Mouse (Mus musculus): ENCODE data around the gene AL731706.2.
"Not testable (repeated sequence)": the region's sequence is repeated elsewhere in the genome, so short reads cannot be mapped to it uniquely, and the experiment has no call there.

The AL731706.2 gene

DNA sequence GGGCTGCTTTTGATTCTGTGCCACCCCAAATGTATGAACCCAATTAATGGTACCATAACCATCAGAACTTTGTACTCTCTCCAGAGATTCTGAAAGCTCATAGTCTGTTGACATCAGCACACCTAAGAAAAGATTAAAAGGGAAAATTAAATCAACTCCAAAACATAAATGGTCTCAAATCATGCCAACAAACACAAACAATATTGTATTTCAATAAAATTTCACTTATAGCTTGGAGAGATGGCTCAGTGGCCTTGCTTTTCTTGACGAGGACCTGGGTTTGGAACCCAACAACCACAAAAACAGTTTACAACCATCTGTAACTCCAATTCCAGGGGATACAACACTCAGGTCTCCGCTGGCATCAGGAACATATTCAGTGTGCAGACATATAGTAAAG, at the start of gene AL731706.2:
TSS of gene AL731706.2 (minus strand) at position 101 of the 400 bp plus-strand sequence.
- DNase-seq (ENCODE audit: low spot score) = no peak

DNA sequence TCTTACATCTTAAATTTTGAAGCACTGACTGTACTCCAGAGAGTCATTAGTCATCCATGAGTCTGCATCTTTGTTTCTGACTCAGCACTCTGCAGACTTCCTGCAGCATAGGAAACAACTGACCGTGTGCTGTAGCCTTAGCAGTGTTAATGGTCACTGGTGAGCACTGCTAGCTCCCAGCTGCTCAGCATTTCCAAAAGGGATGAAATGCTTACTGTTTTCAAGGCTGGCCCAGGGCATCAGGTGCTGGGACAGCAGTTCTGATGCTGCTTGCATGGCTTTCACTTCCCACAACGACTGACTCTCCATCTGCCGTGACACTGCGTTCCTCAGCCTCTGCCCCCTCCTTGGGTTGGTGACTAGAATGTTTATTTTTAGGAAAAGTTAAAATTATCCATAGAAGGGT, 35.5 kb upstream of the AL731706.2 start:
- DNase-seq (ENCODE audit: low spot score) = no peak

DNA sequence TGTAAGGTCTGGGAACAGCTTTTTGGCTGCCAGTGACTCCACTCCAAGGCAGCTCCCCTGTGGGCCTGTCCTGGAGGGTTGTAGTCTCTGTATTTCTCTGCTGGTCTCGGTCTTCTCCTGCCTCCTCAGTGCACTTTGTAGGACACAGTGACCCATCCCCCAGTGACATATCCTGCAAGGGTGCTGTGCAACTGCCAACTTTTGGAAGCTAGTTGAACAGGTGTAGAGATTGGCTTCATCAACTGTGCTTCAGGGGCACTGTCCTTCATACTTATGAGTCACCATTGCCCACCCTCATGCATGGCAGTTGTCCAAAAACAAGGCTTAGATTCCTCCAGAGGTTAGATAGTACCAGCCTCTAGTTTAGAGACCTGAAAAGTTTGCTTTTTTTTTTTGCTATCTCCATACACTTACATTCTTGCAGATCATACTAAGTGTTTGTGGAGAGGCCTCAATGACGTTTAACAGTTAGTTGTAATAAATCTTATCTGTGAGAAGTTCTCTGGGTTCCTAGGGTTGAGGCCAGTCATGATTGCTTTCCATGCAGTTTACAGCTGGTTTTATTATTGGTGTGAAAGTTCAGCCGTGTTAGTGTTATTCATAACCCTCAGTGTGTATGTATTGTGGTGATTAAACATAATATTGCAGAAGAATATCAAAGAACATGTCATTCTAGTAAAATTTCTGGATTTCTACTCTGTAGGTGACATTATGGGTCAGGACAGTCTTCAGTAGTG, 34.9 kb upstream of the AL731706.2 start:
- DNase-seq (ENCODE audit: low spot score) = no peak

DNA sequence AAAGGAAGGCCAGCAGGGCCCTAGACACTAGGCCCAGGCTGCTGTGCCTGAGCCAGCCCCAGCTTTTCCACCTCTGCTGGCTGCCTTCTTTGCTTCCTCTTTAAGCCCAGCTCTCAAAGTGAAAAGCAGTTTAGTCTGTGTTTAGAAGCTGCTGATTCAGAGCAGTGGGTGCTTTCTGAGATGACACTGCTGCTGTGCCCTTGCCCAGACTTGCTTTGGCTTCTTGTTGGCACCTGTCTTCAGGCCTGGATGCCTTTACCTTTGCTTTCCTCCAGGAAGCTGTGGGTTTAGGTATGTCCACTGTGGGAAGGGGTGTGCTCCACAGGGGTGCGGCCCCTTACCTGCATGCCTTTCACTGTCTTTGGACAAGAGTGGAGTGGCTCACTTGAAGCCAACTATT, 34.0 kb upstream of the AL731706.2 start:
- no peak for DNase-seq (ENCODE audit: low spot score)

DNA sequence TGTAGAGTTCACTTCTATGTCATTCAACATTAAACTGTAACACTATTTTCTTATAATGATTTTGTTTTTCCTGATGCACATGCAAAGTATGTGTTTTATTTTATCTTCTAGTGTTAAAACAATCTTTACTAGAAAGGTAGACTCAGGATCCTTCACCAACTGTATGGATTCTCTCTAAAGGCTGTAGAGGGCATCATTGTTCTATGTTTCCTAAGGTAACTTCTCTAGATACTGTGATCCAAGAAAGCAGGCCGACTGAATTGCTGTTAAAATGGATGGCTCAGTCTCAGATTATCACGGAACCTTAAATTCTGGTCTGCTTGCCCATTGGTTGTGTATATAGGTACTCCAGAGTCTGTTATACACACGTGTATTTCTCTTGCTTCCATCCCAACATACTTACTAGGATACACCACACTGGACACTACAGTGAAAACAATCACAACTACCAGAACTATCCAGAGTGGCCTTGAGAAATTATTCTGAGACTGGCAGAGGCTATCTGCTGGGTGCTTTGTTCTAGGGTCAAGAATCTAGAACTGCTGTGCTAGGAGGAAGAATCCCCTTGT, 28.9 kb upstream of the AL731706.2 start:
- peak; percentile 64 for DNase-seq (ENCODE audit: low spot score)

DNA sequence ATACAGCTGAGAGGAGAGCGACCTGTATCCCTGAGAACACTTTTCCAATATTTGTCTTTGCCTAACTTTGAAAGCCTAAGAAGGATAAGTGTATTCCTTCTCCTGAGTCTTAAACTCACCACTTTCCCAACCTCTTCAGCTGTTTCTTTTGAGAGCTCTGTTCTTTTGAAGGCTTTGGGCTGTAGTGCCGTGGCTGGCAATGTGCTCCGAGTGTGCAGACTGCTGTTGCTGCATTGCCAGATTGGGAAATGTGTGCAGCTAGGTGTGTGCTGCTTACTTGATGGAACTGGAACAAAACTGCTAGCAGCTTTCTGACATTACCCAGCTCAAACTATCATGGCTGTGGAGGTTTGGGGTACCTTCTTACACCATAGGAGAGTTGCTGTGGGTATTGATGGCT, 27.5 kb upstream of the AL731706.2 start:
- no peak for DNase-seq (ENCODE audit: low spot score)

DNA sequence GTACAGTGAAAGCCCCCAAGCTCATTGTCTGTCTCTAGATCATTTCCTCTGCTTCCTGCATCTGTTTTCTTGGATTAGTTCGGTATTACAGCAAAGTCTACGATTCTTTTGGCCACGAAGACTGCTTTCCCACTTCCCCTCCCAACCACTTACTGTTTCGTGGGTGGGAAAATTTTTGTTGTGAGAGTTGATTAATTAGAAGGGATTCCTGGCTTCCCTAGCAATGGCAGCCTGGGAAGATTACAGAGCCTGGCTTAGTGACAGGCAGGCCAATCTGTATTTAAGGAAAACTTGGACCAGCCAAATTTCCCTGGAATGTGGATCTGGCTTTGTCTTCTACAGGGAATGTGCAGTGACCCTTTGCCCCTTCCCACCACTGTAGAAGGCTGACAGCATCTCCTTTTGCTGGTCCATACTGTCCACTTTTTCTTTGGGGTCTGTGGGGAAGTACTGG, 26.5 kb upstream of the AL731706.2 start:
- peak; percentile 74 for DNase-seq (ENCODE audit: low spot score)

DNA sequence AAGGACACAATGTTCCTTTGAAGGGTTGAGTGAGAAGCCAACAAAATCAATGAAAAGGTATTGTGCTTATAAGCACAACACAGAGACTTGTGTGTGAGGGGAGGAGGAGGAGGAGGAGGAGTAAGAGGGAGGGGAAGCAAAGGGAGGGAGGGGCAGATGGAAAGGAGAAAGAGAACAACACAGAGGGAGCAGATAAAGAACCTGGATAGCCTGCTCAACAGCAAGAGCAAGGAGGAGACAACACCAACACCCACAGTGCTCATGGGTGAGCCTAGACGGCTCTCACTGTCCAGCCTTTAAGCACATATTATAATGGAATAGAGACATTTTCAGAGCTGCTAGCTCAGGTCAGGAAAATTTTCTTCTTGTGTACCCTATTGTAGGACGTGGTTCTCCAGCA, 23.8 kb upstream of the AL731706.2 start:
- no peak for DNase-seq (ENCODE audit: low spot score)

DNA sequence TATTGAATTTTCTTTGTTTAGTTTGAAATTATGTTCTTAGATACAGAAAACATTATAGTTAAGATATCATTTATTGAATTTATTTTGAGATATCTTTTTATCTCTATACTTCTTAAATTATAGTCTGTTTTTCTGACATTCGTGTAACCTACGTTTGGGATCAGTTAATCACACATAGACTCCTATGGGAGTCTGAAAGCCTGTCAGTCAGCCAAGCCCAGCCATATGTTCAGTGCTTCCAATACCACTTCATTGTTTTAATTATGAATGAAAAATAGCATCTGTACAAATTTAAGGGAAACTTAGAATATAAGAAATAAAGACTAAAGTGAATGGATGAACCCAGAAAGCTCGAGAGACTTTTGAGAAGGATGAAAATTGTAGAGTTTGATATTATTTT, 23.1 kb upstream of the AL731706.2 start:
- DNase-seq (ENCODE audit: low spot score) = no peak

DNA sequence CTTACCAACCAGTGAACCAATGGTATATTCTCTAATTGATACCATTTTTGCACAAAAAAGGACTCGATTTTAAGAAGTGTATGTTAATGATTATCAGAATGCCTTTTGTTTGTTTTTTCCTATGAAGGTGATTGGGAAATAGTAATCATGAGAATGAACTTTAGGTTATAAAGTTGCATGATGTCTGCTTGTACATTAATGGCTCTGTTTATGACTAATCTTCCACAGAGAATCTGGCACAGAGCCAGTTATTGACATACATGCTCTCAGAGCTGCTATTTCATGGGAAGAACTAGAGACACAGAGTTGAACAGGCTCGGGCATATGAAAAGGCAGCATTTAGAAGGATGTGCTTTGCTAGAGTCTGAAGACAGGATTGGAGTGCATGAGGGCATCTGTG, 10.7 kb upstream of the AL731706.2 start:
- no peak for DNase-seq (ENCODE audit: low spot score)

DNA sequence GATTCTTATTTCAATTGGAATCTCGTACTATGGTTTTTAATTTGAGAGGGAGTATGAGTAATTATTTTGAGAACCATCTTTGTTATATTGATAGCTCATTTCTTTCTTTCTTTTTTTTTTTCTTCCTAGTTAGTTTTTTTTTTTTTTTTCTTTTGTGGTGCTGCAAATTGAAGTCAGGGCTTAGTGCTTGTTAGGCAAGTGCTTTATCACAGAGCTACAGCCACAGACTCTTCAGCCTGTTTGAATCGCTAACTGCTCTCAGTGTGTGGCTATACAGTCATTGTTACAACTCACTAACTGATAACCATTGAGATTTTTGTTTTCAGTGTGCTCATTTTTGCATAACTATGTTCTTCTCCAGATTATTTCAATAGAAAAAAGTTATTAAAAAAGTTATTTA, 9.0 kb upstream of the AL731706.2 start:
- DNase-seq (ENCODE audit: low spot score) = no peak

DNA sequence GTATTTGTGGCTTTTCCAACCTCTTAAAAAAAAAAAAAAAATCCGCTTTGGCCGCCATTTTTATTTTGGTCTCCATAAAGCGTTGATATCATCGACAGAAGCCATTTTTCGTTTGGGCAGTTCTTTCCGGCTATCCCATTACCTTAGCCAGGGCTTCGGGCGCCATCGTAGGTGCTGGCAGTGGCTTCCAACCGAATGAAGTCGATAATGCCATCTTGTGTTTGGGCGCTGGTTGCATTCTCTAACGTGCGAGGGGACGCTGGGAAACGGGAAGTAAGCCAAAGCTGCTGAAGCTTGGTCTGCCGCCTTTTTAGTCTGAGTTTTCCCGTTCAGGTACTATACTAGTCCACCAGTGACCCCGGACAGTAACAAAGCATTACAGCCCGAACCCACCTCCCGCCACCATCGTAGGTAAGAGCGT, 6.5 kb upstream of the AL731706.2 start:
- peak; percentile 99 for DNase-seq (ENCODE audit: low spot score)

DNA sequence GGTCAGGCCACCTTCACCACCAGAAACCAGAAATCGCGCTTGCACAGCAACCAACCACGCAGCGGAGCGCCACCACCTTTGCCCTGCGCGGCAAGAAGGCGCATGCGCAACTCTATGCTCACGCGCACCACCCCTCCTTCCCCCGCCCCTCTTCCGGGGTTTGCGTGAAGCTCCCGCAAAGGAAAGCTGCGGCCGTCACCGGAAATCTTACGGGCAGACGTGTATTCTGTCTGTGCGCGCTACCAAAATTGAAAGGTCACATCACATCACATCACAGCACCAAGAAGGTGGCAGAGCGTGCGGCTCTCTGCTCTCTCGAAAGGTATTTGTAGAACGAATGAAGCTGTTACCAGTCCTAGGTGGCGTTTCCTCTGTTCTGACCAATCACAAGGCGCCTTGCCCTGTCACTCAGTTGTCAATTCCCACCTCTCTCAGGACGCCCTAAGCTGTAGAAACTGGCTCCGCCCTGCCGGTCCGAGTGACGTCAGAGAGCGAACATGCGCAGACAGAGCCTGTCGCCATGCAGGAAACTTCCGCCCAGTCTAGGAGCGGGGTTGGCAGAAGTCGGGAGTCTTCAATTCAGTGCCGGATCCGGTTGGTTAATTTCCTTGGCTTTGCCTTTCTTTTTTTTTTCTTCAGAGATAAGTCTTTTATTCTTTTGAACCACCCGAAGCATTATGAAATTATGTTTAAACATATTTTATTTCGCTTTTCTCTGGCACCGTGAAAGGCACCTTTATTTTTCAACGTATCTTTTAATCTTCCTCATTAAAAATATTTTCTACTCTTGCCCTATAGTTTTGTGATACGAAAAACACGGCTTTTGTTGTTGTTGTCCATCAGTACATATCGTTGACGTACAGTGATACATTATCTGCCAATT, 5.8 kb upstream of the AL731706.2 start, which contains the start of the genes Slx4ip, AL731706.1 and Mkks:
TSS of gene Slx4ip (plus strand) at position 151 of the 883 bp plus-strand sequence.
TSS of gene AL731706.1 (minus strand) at position 322 of the 883 bp plus-strand sequence.
TSS of gene Mkks (minus strand) at position 322 of the 883 bp plus-strand sequence.
- peak; percentile 100 for DNase-seq (ENCODE audit: low spot score)

DNA sequence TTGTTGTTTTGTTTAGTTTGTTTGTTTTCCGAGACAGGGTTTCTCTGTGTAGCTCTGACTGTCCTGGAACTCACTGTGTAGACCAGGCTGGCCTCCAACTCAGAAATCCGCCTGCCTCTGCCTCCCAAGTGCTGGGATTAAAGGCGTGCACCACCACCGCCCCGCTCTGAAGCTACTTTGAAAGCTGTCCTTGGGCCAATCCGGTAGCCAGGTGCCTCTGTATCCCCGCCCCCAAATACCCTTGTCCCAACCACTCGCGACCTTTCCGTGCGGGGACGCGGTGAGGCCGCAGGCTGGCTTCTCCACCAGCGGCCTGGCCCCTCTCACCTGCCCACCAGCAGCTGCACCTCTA, 5.2 kb upstream of the AL731706.2 start:
- DNase-seq (ENCODE audit: low spot score) = not testable (repeated sequence)

DNA sequence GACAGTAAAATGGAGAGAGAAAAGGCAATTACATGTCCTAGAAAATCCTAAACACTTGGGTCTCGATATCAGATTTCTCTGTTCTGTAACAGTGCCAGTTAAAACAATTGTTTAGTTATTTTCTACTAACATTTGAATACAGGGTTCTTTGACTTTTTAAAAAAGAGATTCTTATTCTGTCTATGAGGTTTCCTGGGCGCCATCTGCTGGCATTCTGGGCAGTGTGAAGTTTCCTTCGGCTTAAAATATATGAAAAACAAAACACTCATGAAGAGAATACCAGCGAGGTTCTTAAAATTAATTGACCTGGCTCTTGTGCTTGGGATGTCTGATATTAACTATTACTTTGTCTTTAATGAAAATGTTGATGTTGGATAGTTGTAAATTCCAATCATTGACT, 1.4 kb upstream of the AL731706.2 start:
- DNase-seq (ENCODE audit: low spot score) = no peak

DNA sequence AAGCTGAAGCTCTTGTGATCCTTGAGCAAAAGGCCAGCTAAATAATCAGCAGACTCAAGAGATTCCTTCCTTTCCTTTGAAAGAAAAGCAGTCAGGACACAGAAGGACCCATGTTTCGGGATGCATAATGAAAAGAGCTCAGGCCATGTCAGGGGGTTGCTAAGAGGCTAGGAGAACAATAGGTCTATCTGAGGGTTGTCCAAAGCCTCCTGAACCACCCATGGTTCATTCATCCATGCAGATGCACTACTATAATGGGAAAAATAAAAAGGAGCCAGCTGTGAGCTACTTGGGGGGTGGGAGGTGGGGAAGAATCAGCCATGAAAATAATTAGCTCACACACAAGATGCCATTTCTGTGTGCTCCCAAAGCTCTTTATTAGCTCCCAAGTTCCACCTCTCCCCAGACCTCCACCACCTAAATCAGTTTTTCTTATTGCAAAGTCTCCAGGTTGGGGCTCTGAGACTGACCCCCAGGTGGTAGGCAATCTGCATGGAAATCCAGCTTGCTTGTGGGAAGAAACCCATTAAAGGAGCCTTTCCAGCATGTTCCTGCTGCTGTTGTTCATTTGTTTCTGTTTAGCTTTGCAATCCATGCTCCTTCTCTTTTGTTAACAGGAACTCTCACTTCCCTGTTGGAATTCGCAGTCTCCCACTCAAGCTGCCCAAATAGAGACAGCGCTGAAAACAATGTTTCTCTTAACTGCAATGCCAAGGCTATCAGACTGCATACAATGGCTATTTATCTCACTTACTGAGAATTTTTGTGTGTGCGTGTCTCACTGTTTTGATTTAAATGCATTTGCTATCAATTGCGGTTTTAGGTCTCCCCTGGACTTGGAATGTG, 30.7 kb downstream of the AL731706.2 start:
- DNase-seq (ENCODE audit: low spot score) = peak; percentile 56

DNA sequence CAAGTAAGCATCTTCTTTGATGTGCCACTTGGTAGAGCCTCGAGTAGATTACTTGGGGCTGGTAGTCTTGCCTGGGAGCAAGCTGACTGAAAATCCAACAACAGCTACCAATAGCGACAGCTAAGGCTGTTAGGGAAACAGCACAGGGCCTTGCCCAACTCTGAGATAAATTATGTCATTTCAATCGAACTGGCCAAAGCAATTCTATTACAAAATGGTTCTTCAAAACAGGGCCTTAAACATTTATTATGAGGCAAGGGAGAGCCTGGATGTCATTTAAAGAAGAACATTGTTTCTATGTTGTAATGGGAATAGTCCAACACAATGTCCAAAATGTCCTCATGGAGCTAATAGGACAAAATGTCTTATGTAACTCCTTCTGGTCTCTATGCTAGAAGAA, 35.1 kb downstream of the AL731706.2 start:
- no peak for DNase-seq (ENCODE audit: low spot score)

DNA sequence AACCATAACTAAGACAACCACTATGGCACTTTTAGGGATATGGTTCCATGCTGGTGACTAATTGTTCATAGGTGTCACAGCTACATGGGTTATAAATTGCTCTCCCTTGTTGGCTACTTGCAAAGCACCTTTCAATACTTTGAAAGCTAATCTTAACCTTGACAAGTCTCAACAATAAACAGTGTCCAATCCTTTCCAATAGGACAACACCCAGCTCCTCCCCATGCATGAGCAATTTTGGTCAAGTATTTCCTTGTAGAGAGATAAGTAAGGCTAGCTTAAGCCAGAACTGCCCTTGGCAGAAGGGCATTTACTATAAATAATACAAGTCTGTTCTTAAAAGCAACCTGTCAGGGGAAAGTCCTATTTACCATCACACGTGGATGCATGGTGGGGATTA, 47.5 kb downstream of the AL731706.2 start:
- DNase-seq (ENCODE audit: low spot score) = no peak

DNA sequence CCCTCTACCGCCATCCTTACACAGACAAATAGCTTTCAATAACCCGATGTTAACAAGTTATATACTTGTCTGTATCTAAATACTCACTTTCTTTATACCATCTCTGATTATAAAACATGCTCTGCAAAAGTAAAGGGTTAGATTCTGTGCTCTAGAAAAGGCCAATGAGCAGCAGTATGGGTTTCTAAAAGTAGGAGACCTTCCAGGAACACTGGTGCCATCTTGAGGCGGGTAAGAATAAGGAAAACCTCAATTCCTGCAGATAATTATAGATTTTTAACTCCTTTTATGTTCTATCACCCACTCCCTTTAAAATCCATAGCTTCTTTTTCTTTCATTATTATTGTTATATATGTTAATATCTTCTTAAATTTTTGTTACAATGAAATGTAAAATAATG, 49.6 kb downstream of the AL731706.2 start:
- DNase-seq (ENCODE audit: low spot score) = peak; percentile 14
